Mouse (Mus musculus): ENCODE results near the gene Olfr20.

DNA sequence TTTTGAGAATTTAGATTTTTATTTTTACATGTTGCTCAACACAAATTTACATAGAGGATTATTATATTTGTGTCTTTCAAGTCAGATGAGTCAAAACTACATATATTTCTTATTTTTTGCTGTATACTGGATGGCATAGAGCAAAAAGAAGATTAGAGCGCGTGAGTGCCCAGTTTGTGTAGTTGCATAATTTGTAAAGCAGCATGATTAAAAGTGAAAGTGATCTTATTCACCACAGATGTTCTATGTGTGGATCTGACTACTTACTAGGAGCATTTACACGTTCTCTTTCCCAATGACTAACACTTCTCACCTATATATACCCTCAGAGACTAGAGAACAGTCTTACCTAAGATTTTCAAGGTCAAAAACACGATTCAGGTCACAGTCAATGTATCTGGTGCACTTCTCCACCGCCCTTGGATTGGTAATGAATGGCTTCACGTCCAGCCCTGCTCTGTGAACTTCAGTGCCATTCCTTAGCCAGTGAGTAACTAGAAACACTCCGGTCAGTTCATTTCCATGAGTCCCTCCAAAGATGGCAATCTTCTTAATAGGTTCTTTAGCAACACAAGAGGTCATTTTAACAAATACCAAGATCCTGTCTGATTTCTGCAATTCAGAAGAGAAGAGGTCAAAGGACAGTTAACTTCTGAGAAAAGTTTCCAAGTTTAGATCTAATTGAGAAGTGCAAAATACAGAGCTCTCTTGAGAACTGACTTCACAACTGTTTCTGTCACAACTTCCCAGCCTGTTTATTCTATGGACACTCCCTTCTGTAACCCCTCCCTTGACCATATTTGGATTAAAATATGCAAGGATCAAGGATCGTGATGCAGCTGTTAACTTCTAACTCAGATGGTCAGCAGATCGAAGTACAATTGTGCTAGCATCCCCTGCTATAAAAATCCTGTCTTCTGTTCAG, 26.4 kb upstream of the Olfr20 start:
- TF ChIP-seq JUND (conservative IDR thresholded peaks at IDR 0.05; ENCODE audit: low read depth, low read length) (peak; percentile 79), CTCF (conservative IDR thresholded peaks at IDR 0.05 in 1 of 2, IDR thresholded peaks at IDR 0.05 in 1 of 2; ENCODE audit: low read depth in 2 of 2, low read length in 2 of 2) (no peak), POLR2A (IDR thresholded peaks at IDR 0.05; ENCODE audit: low read depth, low read length) (no peak), TBP (conservative IDR thresholded peaks at IDR 0.05; ENCODE audit: low read depth, low read length) (no peak), USF2 (conservative IDR thresholded peaks at IDR 0.05; ENCODE audit: low read depth, low read length) (no peak), ZMIZ1 (IDR thresholded peaks at IDR 0.05; ENCODE audit: low read depth, low read length) (no peak), MYC (IDR thresholded peaks at IDR 0.05; ENCODE audit: low read depth, low read length) (peak; percentile 59; the same call in 1 of the 2 replicates), NRF1 (IDR thresholded peaks at IDR 0.05; ENCODE audit: low read depth, low read length) (no peak), PAX5 (IDR thresholded peaks at IDR 0.05; ENCODE audit: low read length) (no peak), CHD1 (IDR thresholded peaks at IDR 0.05; ENCODE audit: low read depth, low read length) (no peak)

Measured in CH12.LX (cell line).